Mouse (Mus musculus): Measurements from ENCODE around the gene Cox19. TPM values are rescaled to one million over a fixed set of nuclear protein-coding genes. Genes with fewer than 3 reads are reported as not detected.

The Cox19 gene
- polyA plus RNA-seq (2011; ENCODE audit: insufficient read depth, insufficient read length, low read depth, missing spikeins): 19.9 and 26.1 TPM in 2 replicates

DNA sequence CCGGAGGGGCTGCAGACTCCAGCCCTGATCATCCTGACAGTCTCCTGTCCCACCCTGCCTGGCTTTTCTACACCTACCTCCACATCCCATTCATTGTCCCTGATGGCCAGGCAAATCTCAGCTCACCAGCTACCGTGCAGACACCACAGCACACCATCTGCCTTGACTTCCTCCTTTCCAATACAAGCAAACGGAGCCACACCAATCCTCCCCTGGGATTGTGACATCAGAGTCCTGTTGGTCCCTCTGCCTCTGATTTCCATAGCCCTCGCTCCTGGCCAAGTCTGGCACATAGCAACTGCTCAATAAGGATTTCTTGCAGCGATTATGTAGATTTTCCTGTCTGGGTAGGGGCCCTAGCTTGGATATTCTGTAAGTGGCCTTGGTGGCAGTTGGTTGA is at the start of gene Cox19:
Cox19 (minus strand) TSS at position 285 of the 400 bp plus-strand sequence.
- Histone ChIP-seq H3K9ac (ENCODE audit: low read depth, poor library complexity, severe bottlenecking) (no peak within 1 kb of the TSS), H3K4me3 (ENCODE audit: low read depth, low read length) (no peak within 1 kb of the TSS), H3K36me3 (ENCODE audit: control insufficient read depth, insufficient read depth, low read length, poor library complexity, severe bottlenecking) (no peaks in the 10 kb centered on the region), H3K4me1 (ENCODE audit: control insufficient read depth, insufficient read depth, low read length) (no peaks in the 10 kb centered on the region), H3K27ac (ENCODE audit: insufficient read depth, low read length) (no peak within 1 kb of the TSS), H3K9me3 (replicated peaks; ENCODE audit: control insufficient read depth, insufficient read depth, low read length, poor library complexity, severe bottlenecking) (no peaks in the 10 kb centered on the region), H3K27me3 (ENCODE audit: control insufficient read depth, insufficient read depth, low read length, poor library complexity, severe bottlenecking) (no peaks in the 10 kb centered on the region)
- TF ChIP-seq EP300 (IDR thresholded peaks at IDR 0.05; ENCODE audit: insufficient read depth, low read depth, low read length) (no peak), POLR2A (IDR thresholded peaks at IDR 0.05; ENCODE audit: insufficient read depth, low read length) (no peak), CTCF (IDR thresholded peaks at IDR 0.05; ENCODE audit: low read depth, low read length) (no peak)

DNA sequence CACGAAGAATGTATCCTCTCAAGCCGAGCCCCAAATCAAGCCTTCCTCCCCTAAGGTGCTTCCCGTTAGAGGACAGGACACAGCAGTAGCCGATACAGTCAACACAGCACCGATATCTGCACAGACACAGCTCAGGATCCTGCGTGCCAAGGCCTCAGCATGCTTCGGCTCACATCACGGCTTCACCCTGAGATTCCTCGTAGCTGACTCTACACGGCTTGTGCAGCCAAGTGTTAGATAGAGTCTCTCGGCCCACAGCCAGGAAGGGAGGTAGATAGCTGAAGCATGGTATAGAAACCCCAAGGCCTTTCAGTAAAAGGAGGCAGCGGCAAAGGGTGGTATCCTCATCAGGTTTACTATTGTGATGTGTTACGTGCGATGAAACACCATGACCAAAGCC is 48.8 kb upstream of the Cox19 start:
- H3K9me3 ChIP-seq (replicated peaks; ENCODE audit: control insufficient read depth, insufficient read depth, low read length, poor library complexity, severe bottlenecking): no peaks in the 10 kb centered on the region
- H3K9ac ChIP-seq (ENCODE audit: low read depth, poor library complexity, severe bottlenecking): no peak overlapping the region
- no peaks in the 10 kb centered on the region for H3K36me3 ChIP-seq (ENCODE audit: control insufficient read depth, insufficient read depth, low read length, poor library complexity, severe bottlenecking)
- H3K27ac ChIP-seq (ENCODE audit: insufficient read depth, low read length): no peak overlapping the region
- H3K4me3 ChIP-seq (ENCODE audit: low read depth, low read length): no peak overlapping the region
- no peaks in the 10 kb centered on the region for H3K27me3 ChIP-seq (ENCODE audit: control insufficient read depth, insufficient read depth, low read length, poor library complexity, severe bottlenecking)
- TF ChIP-seq POLR2A (IDR thresholded peaks at IDR 0.05; ENCODE audit: insufficient read depth, low read length) (no peak), CTCF (IDR thresholded peaks at IDR 0.05; ENCODE audit: low read depth, low read length) (no peak), EP300 (IDR thresholded peaks at IDR 0.05; ENCODE audit: insufficient read depth, low read depth, low read length) (no peak)
- H3K4me1 ChIP-seq (ENCODE audit: control insufficient read depth, insufficient read depth, low read length): no peaks in the 10 kb centered on the region

DNA sequence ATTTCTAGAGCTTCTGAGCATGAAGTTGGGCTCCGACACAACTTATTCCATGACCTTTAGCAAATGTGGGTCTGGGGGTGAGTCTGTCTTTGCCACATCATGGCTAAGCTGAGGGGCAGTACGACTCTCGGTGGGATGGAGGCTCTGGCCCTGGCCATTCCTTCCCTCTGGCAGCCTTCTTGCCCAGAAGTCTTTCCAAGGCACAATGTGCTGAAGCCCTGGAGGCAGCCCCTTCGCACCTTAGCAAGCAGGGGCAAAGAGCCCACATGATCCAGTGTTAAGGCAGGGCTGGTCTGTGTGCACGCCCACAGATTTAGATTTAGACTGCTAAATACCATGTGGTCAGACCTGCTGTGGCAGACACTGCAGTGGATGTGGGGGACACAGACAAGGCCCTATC is 47.6 kb upstream of the Cox19 start:
- Histone ChIP-seq H3K9me3 (replicated peaks; ENCODE audit: control insufficient read depth, insufficient read depth, low read length, poor library complexity, severe bottlenecking) (no peaks in the 10 kb centered on the region), H3K27ac (ENCODE audit: insufficient read depth, low read length) (no peak overlapping the region), H3K36me3 (ENCODE audit: control insufficient read depth, insufficient read depth, low read length, poor library complexity, severe bottlenecking) (no peaks in the 10 kb centered on the region), H3K4me3 (ENCODE audit: low read depth, low read length) (no peak overlapping the region), H3K4me1 (ENCODE audit: control insufficient read depth, insufficient read depth, low read length) (no peaks in the 10 kb centered on the region), H3K9ac (ENCODE audit: low read depth, poor library complexity, severe bottlenecking) (no peak overlapping the region), H3K27me3 (ENCODE audit: control insufficient read depth, insufficient read depth, low read length, poor library complexity, severe bottlenecking) (no peaks in the 10 kb centered on the region)
- no peak for TF ChIP-seq EP300 (IDR thresholded peaks at IDR 0.05; ENCODE audit: insufficient read depth, low read depth, low read length)
- no peak for TF ChIP-seq CTCF (IDR thresholded peaks at IDR 0.05; ENCODE audit: low read depth, low read length)
- TF ChIP-seq POLR2A (IDR thresholded peaks at IDR 0.05; ENCODE audit: insufficient read depth, low read length): no peak

DNA sequence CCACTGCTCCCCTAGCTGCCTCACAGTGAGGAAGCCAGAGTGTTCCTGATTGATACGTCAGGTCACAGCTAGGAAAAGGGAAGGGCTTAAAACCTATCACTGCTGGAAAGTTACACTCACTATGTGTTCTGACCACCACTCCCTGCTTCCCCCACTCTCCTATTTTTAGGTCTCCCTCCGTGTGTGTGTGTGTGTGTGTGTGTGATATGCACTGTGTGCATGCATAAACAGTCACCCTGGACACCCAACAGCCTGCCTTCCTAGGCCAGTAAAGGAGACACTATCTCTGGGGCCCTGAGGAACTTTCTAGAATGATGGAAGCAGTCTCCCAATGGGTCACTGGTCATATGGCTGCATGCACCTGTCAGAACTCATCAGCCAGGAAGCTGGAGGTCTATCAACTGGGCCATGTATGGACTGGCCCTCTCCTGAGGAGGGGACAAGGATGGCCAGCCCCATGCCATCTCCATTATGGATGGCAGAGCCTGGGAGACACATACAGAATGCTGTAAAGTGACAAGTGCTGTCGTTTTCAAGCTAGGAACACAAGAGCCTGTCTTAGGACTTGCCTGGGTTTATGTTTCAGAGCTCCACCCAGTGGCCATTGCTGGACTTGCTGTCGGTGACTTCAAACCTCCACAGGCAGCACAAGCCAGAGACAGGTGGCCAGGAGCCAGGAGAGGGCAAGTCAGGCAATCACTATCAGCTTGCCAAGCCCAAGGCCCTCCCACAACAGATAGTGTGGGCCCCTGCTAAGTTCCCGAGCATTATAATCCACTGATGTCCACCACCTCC is 46.9 kb upstream of the Cox19 start:
- Histone ChIP-seq H3K4me3 (ENCODE audit: low read depth, low read length) (no peak overlapping the region), H3K27me3 (ENCODE audit: control insufficient read depth, insufficient read depth, low read length, poor library complexity, severe bottlenecking) (no peaks in the 10 kb centered on the region), H3K27ac (ENCODE audit: insufficient read depth, low read length) (no peak overlapping the region), H3K9ac (ENCODE audit: low read depth, poor library complexity, severe bottlenecking) (no peak overlapping the region), H3K9me3 (replicated peaks; ENCODE audit: control insufficient read depth, insufficient read depth, low read length, poor library complexity, severe bottlenecking) (no peaks in the 10 kb centered on the region), H3K4me1 (ENCODE audit: control insufficient read depth, insufficient read depth, low read length) (no peaks in the 10 kb centered on the region), H3K36me3 (ENCODE audit: control insufficient read depth, insufficient read depth, low read length, poor library complexity, severe bottlenecking) (no peaks in the 10 kb centered on the region)
- TF ChIP-seq POLR2A (IDR thresholded peaks at IDR 0.05; ENCODE audit: insufficient read depth, low read length): no peak
- no peak for TF ChIP-seq EP300 (IDR thresholded peaks at IDR 0.05; ENCODE audit: insufficient read depth, low read depth, low read length)
- peak; percentile 79 for TF ChIP-seq CTCF (IDR thresholded peaks at IDR 0.05; ENCODE audit: low read depth, low read length)

DNA sequence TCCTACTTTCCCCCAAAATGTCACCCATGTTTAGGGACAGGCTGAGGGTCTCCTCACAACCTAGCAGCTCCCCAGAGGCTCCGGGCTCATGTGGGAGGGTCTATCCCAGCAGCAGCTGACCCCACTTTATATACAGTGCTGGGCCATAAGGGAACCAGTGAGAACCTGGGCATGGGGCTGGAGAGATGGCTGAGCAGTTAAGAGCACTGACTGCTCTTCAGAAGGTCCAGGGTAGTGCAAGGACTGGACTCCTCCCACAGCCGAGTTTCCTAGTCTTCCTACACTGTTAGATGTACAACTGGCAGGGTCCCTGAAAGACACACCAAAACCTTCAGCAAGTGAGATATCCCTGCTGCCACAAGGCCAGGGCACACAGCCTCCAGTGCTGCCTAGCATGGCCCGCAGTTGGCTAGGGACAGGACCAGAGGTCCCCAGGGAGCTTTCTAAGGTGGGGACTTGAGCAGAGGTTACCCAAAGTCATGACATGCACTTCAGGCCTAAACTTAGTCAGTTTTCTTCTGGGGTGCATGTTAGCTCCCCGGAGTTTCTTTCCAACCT is 46.2 kb upstream of the Cox19 start:
- H3K9me3 ChIP-seq (replicated peaks; ENCODE audit: control insufficient read depth, insufficient read depth, low read length, poor library complexity, severe bottlenecking): no peaks in the 10 kb centered on the region
- H3K4me3 ChIP-seq (ENCODE audit: low read depth, low read length): no peak overlapping the region
- no peak overlapping the region for H3K9ac ChIP-seq (ENCODE audit: low read depth, poor library complexity, severe bottlenecking)
- H3K27me3 ChIP-seq (ENCODE audit: control insufficient read depth, insufficient read depth, low read length, poor library complexity, severe bottlenecking): no peaks in the 10 kb centered on the region
- TF ChIP-seq CTCF (IDR thresholded peaks at IDR 0.05; ENCODE audit: low read depth, low read length) (no peak), EP300 (IDR thresholded peaks at IDR 0.05; ENCODE audit: insufficient read depth, low read depth, low read length) (no peak), POLR2A (IDR thresholded peaks at IDR 0.05; ENCODE audit: insufficient read depth, low read length) (no peak)
- H3K4me1 ChIP-seq (ENCODE audit: control insufficient read depth, insufficient read depth, low read length): no peaks in the 10 kb centered on the region
- no peak overlapping the region for H3K27ac ChIP-seq (ENCODE audit: insufficient read depth, low read length)
- no peaks in the 10 kb centered on the region for H3K36me3 ChIP-seq (ENCODE audit: control insufficient read depth, insufficient read depth, low read length, poor library complexity, severe bottlenecking)

DNA sequence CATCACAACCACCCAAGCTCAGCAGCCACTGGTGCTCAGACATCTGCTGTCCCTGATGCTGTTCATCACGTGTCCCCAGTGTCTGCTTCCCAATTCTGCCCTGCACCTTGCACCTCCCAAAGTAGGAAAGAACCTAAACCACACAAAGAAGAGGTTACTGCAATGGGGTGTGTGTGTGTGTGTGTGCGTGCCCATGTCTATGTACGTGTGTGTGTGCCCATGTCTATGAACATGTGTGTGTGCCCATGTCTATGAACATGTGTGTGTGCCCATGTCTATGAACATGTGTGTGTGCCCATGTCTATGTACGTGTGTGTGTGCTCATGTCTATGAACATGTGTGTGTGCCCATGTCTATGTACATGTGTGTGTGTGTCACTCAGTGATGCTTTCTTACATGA is 44.3 kb upstream of the Cox19 start:
- Histone ChIP-seq H3K4me3 (ENCODE audit: low read depth, low read length) (no peak overlapping the region), H3K36me3 (ENCODE audit: control insufficient read depth, insufficient read depth, low read length, poor library complexity, severe bottlenecking) (no peaks in the 10 kb centered on the region), H3K27ac (ENCODE audit: insufficient read depth, low read length) (no peak overlapping the region), H3K9ac (ENCODE audit: low read depth, poor library complexity, severe bottlenecking) (no peak overlapping the region), H3K9me3 (replicated peaks; ENCODE audit: control insufficient read depth, insufficient read depth, low read length, poor library complexity, severe bottlenecking) (no peaks in the 10 kb centered on the region), H3K4me1 (ENCODE audit: control insufficient read depth, insufficient read depth, low read length) (no peaks in the 10 kb centered on the region), H3K27me3 (ENCODE audit: control insufficient read depth, insufficient read depth, low read length, poor library complexity, severe bottlenecking) (no peaks in the 10 kb centered on the region)
- TF ChIP-seq CTCF (IDR thresholded peaks at IDR 0.05; ENCODE audit: low read depth, low read length) (no peak), POLR2A (IDR thresholded peaks at IDR 0.05; ENCODE audit: insufficient read depth, low read length) (no peak), EP300 (IDR thresholded peaks at IDR 0.05; ENCODE audit: insufficient read depth, low read depth, low read length) (no peak)
